Mouse (Mus musculus) layer of hippocampus, adult 2 months (tissue): Measurements from ENCODE around the gene Jmjd1c. TPM values are rescaled to one million over a fixed set of nuclear protein-coding genes. Genes with fewer than 3 reads are reported as not detected.

Source experiments
- DNase-seq, 2 experiments: peaks; one replicate each; pipeline ENCODE4 v3.0.0; 2022; ENCODE audit warnings: low spot score in 2 of 2
- H3K27ac ChIP-seq: fragments of 200-600 bp; 2 replicates; pipeline ENCODE4 v1.8.1; 2022
- H3K4me3 ChIP-seq: fragments of 200-600 bp; 2 replicates; pipeline ENCODE4 v1.8.1; 2022; ENCODE audit warnings: mild to moderate bottlenecking
- CTCF ChIP-seq: fragments of 200-600 bp; conservative IDR thresholded peaks from 2 replicates; pipeline ENCODE4 v1.8.1; 2022; ENCODE audit warnings: antibody characterized with exemption, mild to moderate bottlenecking, moderate library complexity
- total RNA-seq, 2 experiments: library from RNA; stranded (reverse); gene quantifications; 2 replicates each; pipeline ENCODE4 v1.2.3; 2021

The Jmjd1c gene
- total RNA-seq, 2 experiments from 2014 or later = 106 to 111 TPM

DNA sequence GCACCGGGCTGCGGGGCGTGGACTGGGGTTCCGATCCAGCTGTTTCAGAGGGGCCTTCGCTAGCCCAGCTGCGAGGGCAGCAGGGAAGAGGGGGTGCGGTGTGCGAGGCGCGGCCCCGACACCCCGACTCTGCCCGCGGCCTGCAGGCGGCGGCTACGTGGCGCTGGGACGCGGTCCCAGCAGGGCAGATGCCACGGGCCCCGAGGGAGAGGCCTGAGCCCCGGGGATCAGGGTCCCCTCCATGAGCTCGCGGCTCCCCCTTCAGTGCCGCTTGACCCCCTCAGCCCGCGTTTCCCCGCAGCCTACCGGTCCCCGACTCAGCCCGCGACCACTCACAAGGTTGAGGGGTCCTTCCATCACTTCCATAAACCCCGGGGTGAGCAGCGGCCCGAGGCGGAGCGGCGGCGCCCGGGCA lies 188.8 kb downstream of the Jmjd1c start:
- peak; percentile 52 for TF ChIP-seq CTCF
- peak; percentile 8 to 23 for DNase-seq
- H3K27ac ChIP-seq = peak overlapping the region; percentile 89
- H3K4me3 ChIP-seq = peak overlapping the region; percentile 64

DNA sequence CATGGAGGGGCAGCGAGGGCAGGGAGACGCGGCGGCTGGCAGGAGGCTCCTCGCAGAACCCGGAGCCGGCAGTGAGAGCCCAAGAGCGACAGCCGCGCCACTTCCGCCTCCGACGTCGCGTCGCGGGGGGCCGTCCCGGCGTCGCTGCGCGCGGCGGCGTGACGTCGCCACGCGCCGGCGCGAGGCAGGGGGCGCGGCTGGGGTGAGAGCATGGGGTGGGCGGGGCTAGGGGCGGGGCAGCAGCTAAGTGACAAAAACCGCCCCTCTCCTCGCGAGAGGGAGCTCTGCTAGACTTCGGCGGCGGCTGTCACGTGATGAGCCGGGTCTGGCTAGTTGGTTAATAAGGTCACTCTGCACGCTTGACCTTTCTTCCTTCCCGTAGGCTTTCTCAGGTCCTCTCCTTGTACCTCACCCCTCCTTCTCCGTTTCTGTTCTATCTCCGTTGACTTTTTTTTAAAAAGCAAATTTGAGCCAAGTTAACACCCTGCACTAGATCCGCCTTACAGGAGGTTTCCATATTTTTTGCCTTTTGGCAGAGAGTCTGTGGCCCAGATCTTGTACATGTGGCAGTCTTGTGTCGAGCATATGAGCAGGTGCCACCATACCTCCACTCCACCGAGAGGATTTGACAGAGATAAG lies 189.4 kb downstream of the Jmjd1c start, which contains the start of gene Nrbf2:
Gene Nrbf2, minus strand, starts transcription at position 130 of the 639 bp plus-strand sequence.
- no peak for TF ChIP-seq CTCF
- Histone ChIP-seq H3K4me3 (peak within 1 kb of the TSS; percentile 64), H3K27ac (peak within 1 kb of the TSS; percentile 92)
- peak; percentile 70 to 83 for DNase-seq

GRCm38 (mm10) chr10:67287877-67288276 lies 192.0 kb downstream of the Jmjd1c start:
- Histone ChIP-seq H3K4me3 (no peak overlapping the region), H3K27ac (peak overlapping the region; percentile 64)
- DNase-seq = peak; percentile 59 to 74
- no peak for TF ChIP-seq CTCF

DNA sequence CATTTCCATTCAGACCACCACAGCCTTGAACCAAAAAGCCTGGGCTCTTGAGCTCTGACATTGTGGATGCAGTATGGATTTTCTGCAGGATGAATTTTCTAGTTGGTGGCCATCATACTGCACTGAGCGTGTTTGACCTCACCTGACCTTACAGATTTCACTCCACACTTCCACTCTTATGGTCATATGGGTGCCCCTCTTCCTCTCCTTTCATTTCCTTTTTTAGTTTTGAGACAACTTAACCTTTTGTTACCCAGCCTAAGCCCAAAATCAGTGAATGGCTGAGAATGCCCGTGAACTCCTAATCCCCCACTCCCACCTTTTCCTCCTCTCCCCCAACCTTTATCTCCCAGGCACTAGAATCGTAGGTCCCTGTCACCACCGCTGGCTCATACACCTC lies 194.7 kb downstream of the Jmjd1c start:
- H3K27ac ChIP-seq = no peak overlapping the region
- H3K4me3 ChIP-seq = no peak overlapping the region
- TF ChIP-seq CTCF = no peak
- no peak for DNase-seq

DNA sequence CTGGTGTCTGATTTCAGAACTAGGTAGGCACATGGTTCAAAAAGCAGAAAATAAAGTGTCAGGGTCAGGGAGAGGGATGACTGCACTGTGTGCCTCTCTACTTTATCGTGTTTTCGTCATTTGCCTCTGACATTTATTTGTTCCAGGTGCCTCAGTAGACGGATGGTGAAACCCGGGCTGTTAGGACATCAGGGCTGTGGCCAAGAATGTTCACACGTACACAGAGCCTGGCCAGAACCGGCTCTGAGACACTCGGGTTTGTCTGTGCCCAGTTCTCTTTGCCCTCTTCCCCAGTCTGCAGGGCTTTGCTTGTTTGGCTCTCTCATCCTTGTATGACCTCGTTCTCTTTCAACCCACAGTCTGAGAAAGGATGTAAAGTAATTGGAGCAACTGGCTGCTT lies 195.2 kb downstream of the Jmjd1c start:
- no peak overlapping the region for H3K27ac ChIP-seq
- no peak for TF ChIP-seq CTCF
- no peak overlapping the region for H3K4me3 ChIP-seq
- no peak for DNase-seq

DNA sequence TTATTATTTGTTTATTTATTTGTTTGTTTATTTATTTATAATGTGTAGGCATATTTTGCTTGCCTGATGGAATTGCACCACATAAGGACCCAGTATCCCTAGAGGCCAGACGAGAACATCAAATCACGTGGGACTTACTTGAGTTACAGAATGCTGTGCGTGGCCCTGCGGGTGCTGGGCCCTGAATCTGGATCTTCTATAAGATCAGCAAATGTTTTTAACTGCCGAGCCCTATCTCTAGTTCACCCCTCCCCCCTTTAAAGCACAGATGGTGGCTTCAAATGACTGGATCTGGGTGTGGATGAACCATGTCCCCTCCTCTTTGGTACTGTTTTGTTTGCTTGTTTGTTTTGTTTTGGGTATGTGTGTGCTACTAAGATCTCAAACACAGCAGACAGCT lies 199.4 kb downstream of the Jmjd1c start:
- TF ChIP-seq CTCF = no peak
- no peak for DNase-seq
- Histone ChIP-seq H3K27ac (no peak overlapping the region), H3K4me3 (no peak overlapping the region)

- no peak for TF ChIP-seq CTCF
- H3K27ac ChIP-seq = no peak overlapping the region
These were observed 200.1 kb downstream of the Jmjd1c start for GRCm38 (mm10) chr10:67295938-67296466.

GRCm38 (mm10) chr10:67296482-67297152 lies 200.7 kb downstream of the Jmjd1c start:
- no peak overlapping the region for H3K27ac ChIP-seq
- no peak for DNase-seq

More at GRCm38 (mm10) chr10:67295938-67296466, 200.1 kb downstream of the Jmjd1c start:
- DNase-seq = no peak
- no peak overlapping the region for H3K4me3 ChIP-seq

DNA sequence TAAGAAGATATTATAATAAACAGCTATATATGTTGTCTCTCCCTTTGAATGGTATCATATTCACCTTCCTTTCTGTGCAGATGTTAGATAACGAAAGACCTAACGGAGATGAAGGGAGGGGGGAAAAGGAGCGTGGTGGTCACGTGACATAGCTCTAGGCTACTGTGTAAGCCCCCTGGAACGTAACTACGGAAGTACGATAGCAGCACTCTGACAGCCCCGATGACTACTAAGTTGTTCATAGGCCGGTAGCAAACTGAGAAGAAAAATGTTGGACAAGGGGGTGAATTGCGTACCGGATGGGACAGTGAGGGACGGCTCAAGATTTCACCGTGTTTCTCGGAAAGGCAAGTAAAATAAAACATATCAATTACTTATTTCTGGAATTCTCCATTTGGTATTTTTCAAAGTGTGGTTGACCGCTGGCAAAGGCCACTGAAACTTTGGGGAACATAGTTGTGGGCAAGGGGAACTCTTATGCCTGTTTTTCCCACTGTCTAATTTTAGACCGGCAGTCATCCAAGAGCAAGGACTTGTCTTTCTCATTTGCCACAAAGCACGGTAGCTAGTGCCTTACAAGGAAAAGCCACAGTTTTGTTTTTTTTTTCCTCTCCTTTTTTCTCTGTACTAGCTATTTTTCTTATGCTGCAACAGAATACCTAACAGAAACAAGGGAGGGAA lies 201.4 kb downstream of the Jmjd1c start:
- Histone ChIP-seq H3K27ac (no peak overlapping the region), H3K4me3 (no peak overlapping the region)
- no peak for TF ChIP-seq CTCF
- no peak for DNase-seq

More at GRCm38 (mm10) chr10:67296482-67297152, 200.7 kb downstream of the Jmjd1c start:
- TF ChIP-seq CTCF = no peak
- no peak overlapping the region for H3K4me3 ChIP-seq

DNA sequence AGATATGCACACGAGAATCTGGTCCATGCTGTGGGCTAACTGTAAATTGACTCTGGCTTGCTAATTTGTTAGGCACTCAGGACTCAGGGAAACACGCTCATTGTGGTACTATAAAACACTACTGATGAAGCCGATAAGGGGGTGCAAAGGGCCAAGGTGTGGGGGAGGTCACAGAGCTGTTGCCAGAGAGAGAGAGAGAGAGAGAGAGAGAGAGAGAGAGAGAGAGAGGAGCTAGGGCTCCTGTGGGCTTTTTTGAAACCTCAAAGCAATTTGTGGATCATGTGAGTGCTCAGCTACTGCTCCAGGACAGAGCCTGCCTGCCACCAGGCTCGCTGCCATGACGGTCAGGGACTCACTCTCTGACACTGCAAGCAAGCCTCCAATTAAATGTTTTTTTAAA lies 202.9 kb downstream of the Jmjd1c start:
- DNase-seq = no peak
- TF ChIP-seq CTCF = no peak
- Histone ChIP-seq H3K4me3 (no peak overlapping the region), H3K27ac (no peak overlapping the region)

- no peak overlapping the region for H3K4me3 ChIP-seq
- TF ChIP-seq CTCF = no peak
- DNase-seq = no peak
- H3K27ac ChIP-seq = no peak overlapping the region
These were observed 203.4 kb downstream of the Jmjd1c start for GRCm38 (mm10) chr10:67299285-67299684.

- Histone ChIP-seq H3K27ac (no peak overlapping the region), H3K4me3 (no peak overlapping the region)
- TF ChIP-seq CTCF = no peak
- no peak for DNase-seq
These were observed 205.1 kb downstream of the Jmjd1c start for GRCm38 (mm10) chr10:67301046-67301445.

- H3K27ac ChIP-seq = no peak overlapping the region
- no peak for TF ChIP-seq CTCF
- DNase-seq = no peak
- no peak overlapping the region for H3K4me3 ChIP-seq
These were observed 206.4 kb downstream of the Jmjd1c start for GRCm38 (mm10) chr10:67302340-67302739.

Other genes starting within 250 kb of the Jmjd1c start
- gene Reep3, start 820 bp downstream of the Jmjd1c start, total RNA-seq = 10 to 100 TPM; 18.3 to 21.9 TPM
- 10 to 100 TPM; 19.3 to 20.7 TPM for gene Nrbf2, start 189.2 kb downstream of the Jmjd1c start, total RNA-seq